Mouse (Mus musculus) kidney, postnatal 10 days (tissue): ENCODE data around the gene Cuedc1.

Experiments
- DNase-seq: peaks from one replicate; pipeline ENCODE4 v3.0.0; 2021; ENCODE audit warnings: mixed read lengths

Cuedc1 gene

GRCm38 (mm10) chr11:88098021-88098729 is at the start of gene Cuedc1:
Gene Cuedc1 (plus strand): TSS chr11:88098058.
- no peak for DNase-seq

GRCm38 (mm10) chr11:88048961-88049670 is 48.7 kb upstream of the Cuedc1 start:
- no peak for DNase-seq

DNA sequence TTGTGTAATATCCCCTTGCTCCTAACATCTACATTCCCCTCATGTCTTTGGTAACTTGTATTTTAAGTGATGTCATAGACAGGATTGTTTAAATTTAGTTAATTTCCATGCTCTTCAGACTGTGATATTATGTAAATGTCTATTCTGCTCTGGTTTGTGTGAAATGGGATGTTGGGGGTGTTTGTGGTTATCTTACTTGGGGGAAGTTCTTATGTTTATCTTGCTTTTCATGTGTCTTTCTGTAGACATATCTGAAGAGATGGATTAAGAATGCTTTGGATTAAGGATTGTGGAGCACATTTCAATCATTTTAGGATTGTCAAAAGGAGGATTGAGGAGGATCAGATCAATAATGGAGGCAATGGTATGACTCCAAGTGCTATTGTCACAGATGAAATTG is 48.1 kb upstream of the Cuedc1 start:
- no peak for DNase-seq

- DNase-seq, result no peak
These were observed 45.2 kb upstream of the Cuedc1 start for GRCm38 (mm10) chr11:88052638-88053037.

DNA sequence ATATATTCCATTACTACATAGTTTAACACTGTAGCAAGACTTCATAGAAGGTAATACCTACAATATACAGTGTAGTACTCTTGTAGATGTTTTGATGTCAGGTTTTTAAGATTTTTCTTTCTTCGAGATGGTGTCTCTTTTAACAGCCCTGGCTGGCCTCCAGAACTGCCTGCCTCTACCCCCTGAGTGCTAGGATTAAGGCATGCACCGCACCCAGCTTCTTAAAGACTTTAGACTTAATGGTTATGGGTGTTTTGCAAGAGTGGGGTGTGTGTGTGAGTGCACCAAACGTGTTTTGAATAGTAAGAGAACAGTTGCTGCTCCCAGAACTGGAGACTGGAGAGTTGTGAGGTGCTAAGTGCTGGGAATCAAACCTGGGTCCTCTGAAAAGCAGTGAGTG is 44.0 kb upstream of the Cuedc1 start:
- no peak for DNase-seq

DNA sequence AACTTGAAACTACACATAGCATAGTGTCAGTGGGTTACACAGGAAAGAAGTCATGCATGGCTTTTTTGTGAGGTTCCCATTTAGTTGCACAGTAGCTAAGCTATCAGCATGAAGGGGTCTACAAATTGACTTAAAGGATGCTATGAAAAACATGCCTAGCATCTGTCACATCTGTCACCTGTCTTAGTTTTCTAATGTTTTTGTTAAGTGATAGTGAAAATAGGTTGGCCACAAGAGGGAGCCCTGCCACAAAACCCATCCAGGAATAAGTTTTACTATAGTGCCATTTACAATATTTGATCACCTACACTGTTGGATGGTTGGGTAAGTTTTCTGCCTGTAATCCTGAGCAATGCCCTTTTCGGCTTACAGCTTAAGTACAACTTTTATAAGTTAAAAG is 43.3 kb upstream of the Cuedc1 start:
- peak; percentile 66 for DNase-seq

- no peak for DNase-seq
These were observed 42.1 kb upstream of the Cuedc1 start for GRCm38 (mm10) chr11:88055777-88056176.

GRCm38 (mm10) chr11:88057788-88058187 is 40.1 kb upstream of the Cuedc1 start:
- DNase-seq, result no peak

GRCm38 (mm10) chr11:88059141-88059540 is 38.7 kb upstream of the Cuedc1 start:
- peak; percentile 66 for DNase-seq

DNA sequence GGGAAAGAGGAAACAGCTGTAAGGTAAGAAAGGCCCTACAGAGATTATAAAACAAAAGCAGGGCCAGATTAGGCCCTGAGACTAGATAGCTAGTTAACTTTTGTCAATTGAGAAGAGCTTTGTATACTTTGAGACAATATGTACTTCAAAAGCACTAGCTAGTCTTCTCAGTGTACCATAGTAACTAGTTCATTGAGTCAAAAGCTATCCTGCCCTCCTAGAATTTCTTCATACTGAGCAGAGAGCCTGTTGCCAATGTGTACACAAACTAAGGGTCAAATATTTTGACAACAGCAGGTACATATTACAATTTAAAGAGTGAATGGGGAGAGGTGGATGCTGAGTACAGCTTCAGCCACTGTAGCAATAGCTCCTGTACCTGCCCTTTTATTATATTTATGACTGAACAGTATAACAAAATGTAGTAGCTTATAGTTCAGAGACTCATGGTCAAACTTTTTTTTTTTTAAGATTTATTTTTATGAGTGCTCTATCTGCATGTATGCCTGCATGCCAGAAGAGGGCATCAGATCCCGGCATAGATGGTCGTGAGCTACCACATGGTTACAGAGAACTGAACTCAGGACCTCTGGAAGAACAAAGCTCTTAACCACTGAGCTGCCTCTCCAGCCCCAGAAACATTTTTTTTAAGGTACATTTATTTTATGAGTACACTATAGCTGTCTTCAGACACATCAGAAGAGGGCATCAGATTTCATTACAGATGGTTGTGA is 35.8 kb upstream of the Cuedc1 start:
- no peak for DNase-seq

DNA sequence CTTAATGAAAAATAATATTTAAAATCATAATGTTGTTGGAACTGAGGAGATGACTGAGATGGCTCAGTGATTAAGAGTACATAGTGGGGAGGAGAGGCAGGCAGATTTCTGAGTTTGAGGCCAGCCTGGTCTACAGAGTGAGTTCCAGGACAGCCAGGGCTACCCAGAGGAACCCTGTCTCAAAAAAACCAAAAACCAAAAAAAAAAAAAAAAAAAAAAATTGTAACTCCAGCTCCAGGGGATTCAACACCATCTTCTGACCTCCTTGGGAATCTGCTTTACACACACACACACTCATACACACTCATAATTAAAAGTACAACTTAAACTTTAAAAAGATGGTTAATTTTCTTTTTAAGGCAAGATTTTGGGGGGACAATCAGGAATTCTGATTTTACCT is 32.1 kb upstream of the Cuedc1 start:
- DNase-seq, result no peak

DNA sequence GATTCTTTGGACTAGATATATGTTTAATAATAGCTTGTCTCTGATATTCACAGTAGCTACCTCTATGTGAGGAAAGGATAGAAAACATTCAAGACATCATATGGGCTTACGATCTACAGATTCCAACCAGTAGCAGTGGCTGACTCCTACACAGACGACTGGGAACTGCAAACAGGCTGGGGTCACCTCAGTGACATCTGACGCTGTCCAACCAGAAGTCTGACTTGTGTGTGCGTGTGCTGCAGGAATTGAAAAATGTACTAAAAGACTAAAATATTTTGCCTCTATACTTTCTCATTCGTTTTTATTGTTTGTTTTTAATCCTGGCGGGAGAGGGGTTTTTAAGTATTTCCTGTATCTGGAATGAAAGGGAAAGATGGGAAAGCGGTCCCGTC is 30.7 kb upstream of the Cuedc1 start:
- DNase-seq, result peak; percentile 44

DNA sequence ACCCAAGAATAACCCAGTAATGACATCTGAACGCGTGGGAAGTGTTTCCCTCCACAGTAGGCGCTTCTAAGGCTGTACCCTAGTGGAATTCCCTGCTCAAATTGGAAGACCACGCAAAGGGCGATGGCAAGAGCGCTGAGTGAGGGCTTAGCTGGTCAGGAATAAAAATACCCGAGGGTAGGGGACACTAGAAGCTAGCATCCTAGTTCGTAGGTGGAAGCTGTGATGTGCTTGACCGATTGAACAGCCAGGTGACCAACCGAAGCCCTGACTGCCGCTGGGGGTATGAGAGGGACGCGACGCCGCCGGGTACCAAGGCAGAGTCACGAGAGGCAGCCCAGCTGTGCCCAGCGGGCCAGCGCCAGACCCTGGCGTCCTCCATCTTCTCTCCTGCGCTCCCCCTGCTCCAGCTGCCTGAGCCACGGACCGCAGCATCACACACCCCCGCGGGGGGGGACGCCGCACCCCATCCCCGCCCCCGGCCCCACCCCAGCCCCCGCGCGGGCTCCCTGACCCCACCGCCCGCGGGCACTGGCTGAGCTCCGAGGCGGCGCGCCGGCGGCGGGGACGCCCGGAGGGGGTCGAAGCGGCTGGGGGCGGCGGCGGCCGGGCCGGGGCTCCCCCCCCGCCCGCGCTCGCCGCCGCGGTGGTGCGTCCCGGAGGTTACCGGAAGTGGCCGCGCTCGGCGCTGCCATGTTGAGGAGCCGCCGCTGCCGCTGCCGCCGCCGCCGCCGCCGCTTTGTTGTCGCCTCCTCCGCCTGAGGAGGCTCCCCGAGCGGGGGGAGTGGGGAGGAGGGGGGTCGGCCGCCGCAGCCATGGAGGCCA is 30.1 kb upstream of the Cuedc1 start, which contains the start of gene Vezf1:
Vezf1 (plus strand) TSS at position 694 of the 825 bp plus-strand sequence.
- peak; percentile 89 for DNase-seq

- DNase-seq, result peak; percentile 81
These were observed 29.2 kb upstream of the Cuedc1 start for GRCm38 (mm10) chr11:88068411-88069245.

DNA sequence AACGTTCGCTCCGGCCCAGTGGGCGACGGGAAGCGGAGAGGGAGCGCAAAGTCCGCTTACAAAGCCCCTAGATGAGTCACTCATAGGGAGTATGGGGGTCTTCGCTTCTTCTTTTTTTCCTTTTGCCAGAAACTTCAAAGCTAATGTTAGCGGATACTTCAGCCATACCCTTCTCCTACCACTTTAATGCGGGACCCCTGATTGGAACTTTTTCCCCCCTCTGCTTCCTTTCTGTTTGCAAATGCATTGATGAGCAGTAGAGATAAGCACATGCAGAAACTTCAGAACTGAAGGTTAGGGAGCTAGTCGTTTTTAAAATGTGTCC is 28.6 kb upstream of the Cuedc1 start:
- DNase-seq, result no peak

GRCm38 (mm10) chr11:88070392-88070791 is 27.5 kb upstream of the Cuedc1 start:
- no peak for DNase-seq

GRCm38 (mm10) chr11:88071113-88071512 is 26.7 kb upstream of the Cuedc1 start:
- DNase-seq, result no peak

- DNase-seq, result no peak
These were observed 24.4 kb upstream of the Cuedc1 start for GRCm38 (mm10) chr11:88073343-88073875.

- DNase-seq, result no peak
These were observed 22.2 kb upstream of the Cuedc1 start for GRCm38 (mm10) chr11:88075701-88076100.

GRCm38 (mm10) chr11:88076394-88076793 is 21.5 kb upstream of the Cuedc1 start:
- DNase-seq, result no peak

DNA sequence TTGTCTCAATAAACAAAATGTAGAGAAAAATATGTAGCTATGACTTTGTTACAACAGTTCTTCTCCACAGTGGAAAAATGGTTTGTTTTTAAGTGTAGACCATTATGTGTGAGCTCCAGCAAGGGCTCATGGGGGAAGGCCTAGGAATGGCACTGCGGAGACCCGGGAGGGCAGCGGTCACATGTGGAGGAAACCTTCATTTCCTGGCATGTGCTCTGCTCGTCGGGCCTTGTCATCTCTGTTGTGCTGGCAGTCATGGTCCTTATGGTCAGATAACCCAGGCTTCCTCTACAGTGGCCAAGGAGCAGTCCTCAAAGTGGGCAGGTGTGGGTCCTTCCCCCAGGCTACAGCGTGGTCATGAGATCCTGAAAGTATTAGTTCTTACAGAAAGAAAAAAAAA is 14.2 kb upstream of the Cuedc1 start:
- DNase-seq, result peak; percentile 39
